Mouse (Mus musculus) ES-E14 (cell line): Measurements from ENCODE around the gene Sox18. TPM values are rescaled to one million over a fixed set of nuclear protein-coding genes. Genes with fewer than 3 reads are reported as not detected.

Experiments
- DNase-seq: peaks from one replicate; pipeline ENCODE4 v3.0.0-alpha.2; 2013; ENCODE audit warnings: low read depth, low spot score
- H3K27ac ChIP-seq: 2 replicates; pipeline ENCODE4 v1.5.1; 2012; ENCODE audit warnings: low read depth, mild to moderate bottlenecking, low read length, moderate library complexity, mixed read lengths; ENCODE audit not compliant: poor library complexity, insufficient read depth, severe bottlenecking
- H3K36me3 ChIP-seq: 2 replicates; pipeline ENCODE4 v1.6.1; 2012; ENCODE audit warnings: mild to moderate bottlenecking, low read length, moderate library complexity, mixed read lengths; ENCODE audit not compliant: control insufficient read depth, poor library complexity, insufficient read depth, severe bottlenecking
- H3K4me1 ChIP-seq, 2 experiments: fragments of 150-350 bp in 1 of 2; sonication (generic) in 1 of 2; 2 replicates each; pipeline ENCODE4 v1.6.1; 2012; ENCODE audit warnings: low read length in 2 of 2, mild to moderate bottlenecking in 1 of 2, mixed read lengths in 1 of 2; ENCODE audit not compliant: control insufficient read depth in 2 of 2, insufficient read depth in 2 of 2, poor library complexity in 1 of 2
- H3K4me3 ChIP-seq, 2 experiments: fragments of 150-350 bp in 1 of 2; sonication (generic) in 1 of 2; 2 replicates each; pipeline ENCODE4 v1.5.1; 2012; ENCODE audit warnings: low read length in 2 of 2, low read depth in 1 of 2, mild to moderate bottlenecking in 1 of 2, mixed read lengths in 1 of 2; ENCODE audit not compliant: insufficient read depth in 1 of 2, poor library complexity in 1 of 2, severe bottlenecking in 1 of 2
- H3K9ac ChIP-seq: 2 replicates; pipeline ENCODE4 v1.6.1; 2012; ENCODE audit warnings: low read depth, mild to moderate bottlenecking, low read length, mixed read lengths; ENCODE audit not compliant: poor library complexity, insufficient read depth, severe bottlenecking
- H3K9me3 ChIP-seq: fragments of 150-350 bp; sonication (generic); 2 replicates; pipeline ENCODE4 v1.6.1; 2012; ENCODE audit warnings: low read depth, mild to moderate bottlenecking, low read length; ENCODE audit not compliant: control insufficient read depth, insufficient read depth
- CHD2 ChIP-seq: IDR thresholded peaks from 2 replicates; pipeline ENCODE4 v1.6.1; 2014; ENCODE audit warnings: mild to moderate bottlenecking, low read depth, low read length, inconsistent platforms
- HCFC1 ChIP-seq: IDR thresholded peaks from 2 replicates; pipeline ENCODE4 v1.6.1; 2012; ENCODE audit warnings: low read length, inconsistent platforms, borderline replicate concordance; ENCODE audit not compliant: insufficient read depth
- MAFK ChIP-seq: IDR thresholded peaks from 2 replicates; pipeline ENCODE4 v1.6.1; 2014; ENCODE audit warnings: mild to moderate bottlenecking, low read depth, low read length, inconsistent platforms; ENCODE audit not compliant: insufficient read depth
- ZC3H11A ChIP-seq: IDR thresholded peaks from 2 replicates; pipeline ENCODE4 v1.6.1; 2012; ENCODE audit warnings: low read depth, mild to moderate bottlenecking, inconsistent platforms, low read length, borderline replicate concordance
- ZNF384 ChIP-seq: IDR thresholded peaks from 2 replicates; pipeline ENCODE4 v1.6.1; 2012; ENCODE audit warnings: low read depth, low read length, inconsistent platforms
- in situ Hi-C, 2 experiments: fragments of 600-800 bp; cut with MboI; formaldehyde crosslinking; loops; one replicate each; pipeline ENCODE4 v1.15.1; 2025; ENCODE audit warnings: low sequenced_read_pairs in 2 of 2, inconsistent platforms in 1 of 2; ENCODE audit not compliant: unreplicated experiment in 2 of 2
- total RNA-seq: library from RNA; depleted of rRNA; stranded (reverse); fragments of 300-350 nt; gene quantifications from 2 replicates; pipeline ENCODE4 v1.2.3, GENCODE M21; 2012

Sox18 gene
- total RNA-seq, 1 experiment, result 0.36 TPM

GRCm38 (mm10) chr2:181679951-181680715, 8.7 kb upstream of the Sox18 start, which contains the start of gene Tcea2:
Gene Tcea2 (plus strand): TSS chr2:181680310.
- Histone ChIP-seq H3K4me1 (peaks cover 0 to 2% of the 10 kb centered on the region in 2 experiments; a peak in 1 of 4 replicates), H3K36me3 (no peaks in the 10 kb centered on the region), H3K9me3 (no peaks in the 10 kb centered on the region), H3K27ac (no peak within 1 kb of the TSS), H3K4me3 (peak within 1 kb of the TSS; percentile 65 to 68), H3K9ac (peak within 1 kb of the TSS; percentile 74)
- DNase-seq, result no peak
- TF ChIP-seq CHD2 (no peak), MAFK (peak; percentile 32; the same call in 1 of the 2 replicates), ZC3H11A (no peak), ZNF384 (peak; percentile 99), HCFC1 (peak; percentile 89)
- in situ Hi-C loops, result no loop called here

DNA sequence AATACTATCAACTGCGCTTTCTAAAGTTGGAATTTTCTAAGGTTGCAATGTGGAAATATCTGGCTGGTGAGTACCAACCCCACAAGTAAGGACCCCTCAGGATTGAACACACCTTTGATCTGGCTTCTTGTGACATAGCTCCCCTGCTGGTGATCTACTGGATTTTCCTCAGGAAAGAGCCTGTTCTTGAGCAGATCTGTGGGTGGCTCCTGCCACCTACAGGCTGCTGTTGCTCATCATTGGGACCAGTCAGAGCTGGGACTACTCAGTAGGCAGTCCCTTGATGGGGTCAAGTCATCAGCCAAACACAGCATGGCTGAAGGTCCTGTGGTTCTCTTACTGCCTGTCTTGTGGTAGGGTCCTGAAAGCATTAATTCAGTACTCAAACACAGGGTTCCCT, 7.3 kb upstream of the Sox18 start:
- DNase-seq, result peak; percentile 71
- H3K36me3 ChIP-seq, result no peaks in the 10 kb centered on the region
- H3K4me3 ChIP-seq, result no peak overlapping the region
- H3K9me3 ChIP-seq, result no peaks in the 10 kb centered on the region
- H3K9ac ChIP-seq, result no peak overlapping the region
- no peak overlapping the region for H3K27ac ChIP-seq
- peak; percentile 92 for TF ChIP-seq ZC3H11A
- no peak for TF ChIP-seq CHD2
- TF ChIP-seq HCFC1, result peak; percentile 51; the same call in 1 of the 2 replicates
- no peak for TF ChIP-seq MAFK
- TF ChIP-seq ZNF384, result peak; percentile 82
- in situ Hi-C loops, result no loop called here
- peaks cover 0 to 7% of the 10 kb centered on the region in 2 experiments; a peak in 1 of 4 replicates for H3K4me1 ChIP-seq

- in situ Hi-C loops, result no loop called here
- TF ChIP-seq ZNF384, result no peak
- TF ChIP-seq CHD2, result no peak
- no peak for TF ChIP-seq HCFC1
- TF ChIP-seq ZC3H11A, result no peak
- no peak for TF ChIP-seq MAFK
- no peak for DNase-seq
- Histone ChIP-seq H3K9ac (no peak overlapping the region), H3K4me1 (peaks cover 0 to 10% of the 10 kb centered on the region in 2 experiments; a peak in 1 of 4 replicates), H3K36me3 (no peaks in the 10 kb centered on the region), H3K27ac (no peak overlapping the region), H3K9me3 (no peaks in the 10 kb centered on the region), H3K4me3 (no peak overlapping the region)
Measured at GRCm38 (mm10) chr2:181677755-181678098, 6.3 kb upstream of the Sox18 start.

DNA sequence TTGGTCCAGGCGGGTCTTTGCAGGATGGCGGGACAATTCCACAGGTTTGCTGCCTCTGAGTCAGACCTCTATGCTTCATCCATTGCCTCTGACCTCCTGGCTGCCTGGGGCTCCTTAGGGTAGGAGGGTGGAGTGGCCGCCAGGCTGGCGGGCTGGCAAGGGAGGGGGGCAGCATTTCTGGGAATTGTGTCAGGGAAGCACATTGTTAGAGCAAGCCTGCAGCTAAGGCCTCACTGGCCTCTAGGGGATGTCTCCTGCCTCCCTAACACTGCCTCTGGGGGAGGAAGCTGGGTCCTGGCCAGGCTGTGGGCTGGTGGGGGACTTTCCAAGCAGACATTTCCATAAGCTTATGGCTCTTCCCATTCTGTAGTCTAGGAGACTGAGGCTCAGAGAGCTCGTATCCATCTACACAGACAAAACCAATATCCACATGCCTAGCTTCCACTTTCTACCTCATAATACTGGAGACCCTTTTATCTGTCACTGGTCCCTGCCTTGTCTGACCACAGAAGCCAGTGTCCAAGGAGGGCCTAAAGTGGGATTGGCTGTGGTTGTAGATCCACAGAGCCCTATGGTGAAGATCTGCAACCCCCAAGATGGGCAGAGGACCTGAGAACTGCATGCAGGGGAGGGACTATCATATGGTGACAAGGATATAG, 5.8 kb upstream of the Sox18 start:
- Histone ChIP-seq H3K36me3 (no peaks in the 10 kb centered on the region), H3K9ac (no peak overlapping the region), H3K9me3 (no peaks in the 10 kb centered on the region), H3K4me1 (peaks cover 0 to 10% of the 10 kb centered on the region in 2 experiments; a peak in 1 of 4 replicates), H3K4me3 (no peak overlapping the region), H3K27ac (no peak overlapping the region)
- no peak for DNase-seq
- in situ Hi-C loops, result no loop called here
- TF ChIP-seq CHD2 (no peak), HCFC1 (no peak), ZC3H11A (no peak), ZNF384 (no peak), MAFK (no peak)
